Mouse (Mus musculus) intestine, embryonic 15.5 days (tissue): ENCODE data around the gene Tk1. TPM values are rescaled to one million over a fixed set of nuclear protein-coding genes. Genes with fewer than 3 reads are reported as not detected.

Source experiments
- ATAC-seq: fragments of 200-750 bp; cut with Nextera tagmentation; 2 replicates; pipeline ENCODE4 v1.8.0; 2017; ENCODE audit warnings: moderate TSS enrichment, moderate library complexity
- H3K27ac ChIP-seq: fragments of 300-500 bp; sonication (generic); 2 replicates; pipeline ENCODE4 v1.5.1; 2015; ENCODE audit warnings: mild to moderate bottlenecking, inconsistent platforms
- H3K27me3 ChIP-seq: fragments of 300-500 bp; sonication (generic); replicated peaks from 2 replicates; pipeline ENCODE4 v1.6.1; 2015; ENCODE audit warnings: inconsistent platforms
- H3K36me3 ChIP-seq: fragments of 300-500 bp; sonication (generic); 2 replicates; pipeline ENCODE4 v1.6.1; 2015; ENCODE audit warnings: inconsistent platforms
- H3K4me1 ChIP-seq: fragments of 300-500 bp; sonication (generic); replicated peaks from 2 replicates; pipeline ENCODE4 v1.6.1; 2015; ENCODE audit warnings: inconsistent platforms
- H3K4me2 ChIP-seq: fragments of 300-500 bp; sonication (generic); replicated peaks from 2 replicates; pipeline ENCODE4 v1.6.1; 2015; ENCODE audit warnings: mild to moderate bottlenecking, inconsistent platforms
- H3K4me3 ChIP-seq: fragments of 300-500 bp; sonication (generic); replicated peaks from 2 replicates; pipeline ENCODE4 v1.5.1; 2015; ENCODE audit warnings: inconsistent platforms
- H3K9ac ChIP-seq: fragments of 300-500 bp; sonication (generic); 2 replicates; pipeline ENCODE4 v1.6.1; 2015; ENCODE audit warnings: inconsistent platforms
- H3K9me3 ChIP-seq: fragments of 300-500 bp; sonication (generic); 2 replicates; pipeline ENCODE4 v1.6.1; 2016; ENCODE audit warnings: inconsistent platforms
- WGBS: fragments of 180-500 bp; shearing (Covaris S2); methylation state at CpG from one replicate; pipeline ENCODE4 v1.1.7; 2015; 5-methylcytosine and 5-hydroxymethylcytosine counted together
- polyA plus RNA-seq: library from polyadenylated mRNA; unstranded; fragments of >200 nt; fragmentation: Nextera tagmentation; extraction: Ambion mirVana; gene quantifications from 2 replicates; pipeline ENCODE4 v1.2.1, GENCODE M21; 2015

Tk1 gene
- polyA plus RNA-seq, 1 experiment from 2014 or later: 144 TPM

- Histone ChIP-seq H3K27me3 (0 out of 2 replicates have a peak, but pooled peaks cover 3% of the 10 kb centered on the region), H3K36me3 (no peaks in the 10 kb centered on the region), H3K9ac (peak within 1 kb of the TSS; percentile 34; the same call in 1 of the 2 replicates), H3K4me2 (peak within 1 kb of the TSS; percentile 89), H3K27ac (peak within 1 kb of the TSS; percentile 92), H3K4me1 (peaks cover 48% of the 10 kb centered on the region), H3K9me3 (no peaks in the 10 kb centered on the region), H3K4me3 (peak within 1 kb of the TSS; percentile 50)
- 59% methylated on average over 24 of the region's 24 CpGs for WGBS
- ATAC-seq: no peak
These were observed 43.7 kb downstream of the Tk1 start, which contains the start of the genes Tmc8 and Tmc6 for GRCm38 (mm10) chr11:117781993-117782704. Tmc8 (plus strand) TSS chr11:117782076. Tmc6 (minus strand) TSS chr11:117782198.

- Histone ChIP-seq H3K9me3 (no peaks in the 10 kb centered on the region), H3K4me2 (peak overlapping the region; percentile 89), H3K36me3 (no peaks in the 10 kb centered on the region), H3K4me1 (peaks cover 48% of the 10 kb centered on the region), H3K27ac (peak overlapping the region; percentile 92), H3K4me3 (peak overlapping the region; percentile 50), H3K9ac (no peak overlapping the region), H3K27me3 (0 out of 2 replicates have a peak, but pooled peaks cover 3% of the 10 kb centered on the region)
- ATAC-seq: no peak
- 19% methylated on average over 18 of the region's 18 CpGs for WGBS
These were observed 44.6 kb downstream of the Tk1 start for GRCm38 (mm10) chr11:117781199-117781821.

- peak; percentile 87 for ATAC-seq
- Histone ChIP-seq H3K9ac (peak overlapping the region; percentile 65), H3K27me3 (0 out of 2 replicates have a peak, but pooled peaks cover 3% of the 10 kb centered on the region), H3K4me3 (peak overlapping the region; percentile 50), H3K27ac (peak overlapping the region; percentile 92), H3K4me1 (peaks cover 48% of the 10 kb centered on the region), H3K36me3 (no peaks in the 10 kb centered on the region), H3K4me2 (peak overlapping the region; percentile 89), H3K9me3 (no peaks in the 10 kb centered on the region)
- 1% methylated on average over 19 of the region's 19 CpGs for WGBS
These were observed 45.2 kb downstream of the Tk1 start for GRCm38 (mm10) chr11:117780582-117781111.

GRCm38 (mm10) chr11:117780199-117780515 lies 45.7 kb downstream of the Tk1 start:
- peak overlapping the region; percentile 65 for H3K9ac ChIP-seq
- H3K27ac ChIP-seq: peak overlapping the region; percentile 92
- peaks cover 48% of the 10 kb centered on the region for H3K4me1 ChIP-seq
- ATAC-seq: peak; percentile 21
- WGBS: 1% methylated on average over 17 of the region's 17 CpGs
- H3K36me3 ChIP-seq: no peaks in the 10 kb centered on the region
- peak overlapping the region; percentile 89 for H3K4me2 ChIP-seq
- no peaks in the 10 kb centered on the region for H3K9me3 ChIP-seq
- 0 out of 2 replicates have a peak, but pooled peaks cover 3% of the 10 kb centered on the region for H3K27me3 ChIP-seq
- H3K4me3 ChIP-seq: peak overlapping the region; percentile 50

GRCm38 (mm10) chr11:117779434-117780198 lies 46.3 kb downstream of the Tk1 start:
- peak; percentile 48 for ATAC-seq
- Histone ChIP-seq H3K27ac (peak overlapping the region; percentile 92), H3K9ac (peak overlapping the region; percentile 65), H3K27me3 (0 out of 2 replicates have a peak, but pooled peaks cover under 1% of the 10 kb centered on the region), H3K4me2 (peak overlapping the region; percentile 89), H3K36me3 (no peaks in the 10 kb centered on the region), H3K9me3 (no peaks in the 10 kb centered on the region), H3K4me3 (peak overlapping the region; percentile 50), H3K4me1 (peaks cover 48% of the 10 kb centered on the region)
- 4% methylated on average over 38 of the region's 38 CpGs for WGBS

- Histone ChIP-seq H3K4me1 (peaks cover 48% of the 10 kb centered on the region), H3K27me3 (no peaks in the 10 kb centered on the region), H3K4me3 (peak overlapping the region; percentile 50), H3K36me3 (no peaks in the 10 kb centered on the region), H3K27ac (peak overlapping the region; percentile 92), H3K4me2 (peak overlapping the region; percentile 89), H3K9me3 (no peaks in the 10 kb centered on the region), H3K9ac (peak overlapping the region; percentile 65)
- WGBS: 44% methylated on average over 12 of the region's 12 CpGs
- ATAC-seq: no peak
These were observed 47.0 kb downstream of the Tk1 start for GRCm38 (mm10) chr11:117778851-117779433.

GRCm38 (mm10) chr11:117778031-117778430 lies 47.9 kb downstream of the Tk1 start:
- no peaks in the 10 kb centered on the region for H3K27me3 ChIP-seq
- H3K4me1 ChIP-seq: peaks cover 41% of the 10 kb centered on the region
- no peak overlapping the region for H3K27ac ChIP-seq
- no peaks in the 10 kb centered on the region for H3K36me3 ChIP-seq
- no peak overlapping the region for H3K4me3 ChIP-seq
- 92% methylated on average over 11 of the region's 11 CpGs for WGBS
- H3K9ac ChIP-seq: no peak overlapping the region
- no peak overlapping the region for H3K4me2 ChIP-seq
- no peak for ATAC-seq
- H3K9me3 ChIP-seq: no peaks in the 10 kb centered on the region

GRCm38 (mm10) chr11:117777111-117777510 lies 48.8 kb downstream of the Tk1 start:
- no peak overlapping the region for H3K4me3 ChIP-seq
- H3K27ac ChIP-seq: no peak overlapping the region
- H3K4me1 ChIP-seq: peaks cover 36% of the 10 kb centered on the region
- H3K4me2 ChIP-seq: no peak overlapping the region
- H3K36me3 ChIP-seq: no peaks in the 10 kb centered on the region
- WGBS: 89% methylated on average over 5 of the region's 5 CpGs
- no peaks in the 10 kb centered on the region for H3K27me3 ChIP-seq
- H3K9ac ChIP-seq: no peak overlapping the region
- no peaks in the 10 kb centered on the region for H3K9me3 ChIP-seq
- ATAC-seq: no peak

GRCm38 (mm10) chr11:117776085-117776792 lies 49.7 kb downstream of the Tk1 start:
- no peaks in the 10 kb centered on the region for H3K9me3 ChIP-seq
- H3K4me1 ChIP-seq: peaks cover 28% of the 10 kb centered on the region
- no peak overlapping the region for H3K27ac ChIP-seq
- H3K4me2 ChIP-seq: no peak overlapping the region
- H3K9ac ChIP-seq: no peak overlapping the region
- H3K4me3 ChIP-seq: no peak overlapping the region
- H3K36me3 ChIP-seq: 0 out of 2 replicates have a peak, but pooled peaks cover 2% of the 10 kb centered on the region
- 90% methylated on average over 14 of the region's 14 CpGs for WGBS
- no peaks in the 10 kb centered on the region for H3K27me3 ChIP-seq
- no peak for ATAC-seq

GRCm38 (mm10) chr11:117775540-117775939 lies 50.4 kb downstream of the Tk1 start:
- no peak overlapping the region for H3K4me3 ChIP-seq
- WGBS: 89% methylated on average over 13 of the region's 13 CpGs
- H3K4me1 ChIP-seq: peaks cover 25% of the 10 kb centered on the region
- H3K27me3 ChIP-seq: no peaks in the 10 kb centered on the region
- ATAC-seq: no peak
- H3K4me2 ChIP-seq: no peak overlapping the region
- H3K27ac ChIP-seq: no peak overlapping the region
- no peak overlapping the region for H3K9ac ChIP-seq
- H3K36me3 ChIP-seq: 0 out of 2 replicates have a peak, but pooled peaks cover 2% of the 10 kb centered on the region
- H3K9me3 ChIP-seq: no peaks in the 10 kb centered on the region

- Histone ChIP-seq H3K27me3 (no peaks in the 10 kb centered on the region), H3K4me1 (peaks cover 19% of the 10 kb centered on the region), H3K27ac (no peak overlapping the region), H3K4me2 (no peak overlapping the region), H3K36me3 (0 out of 2 replicates have a peak, but pooled peaks cover 2% of the 10 kb centered on the region), H3K4me3 (no peak overlapping the region), H3K9ac (no peak overlapping the region), H3K9me3 (no peaks in the 10 kb centered on the region)
- ATAC-seq: no peak
- WGBS: 96% methylated on average over 10 of the region's 10 CpGs
These were observed 51.0 kb downstream of the Tk1 start for GRCm38 (mm10) chr11:117774925-117775324.
